Mouse (Mus musculus): ENCODE data around the gene Gdf15.

Gdf15 gene

DNA sequence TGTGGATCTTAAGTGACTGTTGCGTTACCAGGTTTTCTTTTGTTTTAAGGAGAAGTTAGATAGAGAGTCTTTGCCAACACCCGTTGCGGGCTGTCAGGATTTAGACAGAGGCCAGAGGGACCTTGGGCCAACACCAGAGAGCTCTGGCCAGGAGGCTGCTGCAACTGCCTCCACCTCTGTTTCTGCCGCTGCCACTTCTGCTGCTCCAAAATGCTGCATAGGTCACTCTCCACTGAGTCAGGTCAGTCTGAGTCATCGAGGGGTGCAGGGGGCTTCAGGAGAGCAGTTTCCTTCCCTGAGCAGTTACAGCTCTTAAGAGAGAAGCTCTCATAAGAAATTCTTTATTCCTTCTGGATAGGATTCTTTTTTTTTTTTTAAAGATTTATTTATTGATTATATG lies 5.2 kb downstream of the Gdf15 start:
- no peak for DNase-seq

DNA sequence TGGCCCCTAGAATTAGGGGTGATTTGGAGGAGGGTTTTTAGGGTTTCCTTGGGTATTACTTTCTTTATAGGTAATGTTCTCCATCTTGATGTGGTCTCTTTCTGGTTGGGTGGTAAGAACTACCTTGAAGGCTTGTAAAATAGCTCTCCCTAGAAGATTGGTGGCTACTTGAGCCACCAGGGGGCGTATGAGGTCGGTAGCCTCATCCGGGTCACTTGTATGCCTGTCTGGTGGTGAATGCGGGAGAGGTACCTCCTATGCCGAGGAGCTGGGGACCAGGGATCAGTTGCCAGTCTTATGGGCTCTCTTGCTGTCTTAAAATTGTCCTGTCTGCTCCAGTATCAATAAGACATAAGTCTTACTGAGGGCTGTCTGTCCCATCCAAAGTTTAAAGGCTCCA lies 7.2 kb downstream of the Gdf15 start:
- no peak for DNase-seq

DNA sequence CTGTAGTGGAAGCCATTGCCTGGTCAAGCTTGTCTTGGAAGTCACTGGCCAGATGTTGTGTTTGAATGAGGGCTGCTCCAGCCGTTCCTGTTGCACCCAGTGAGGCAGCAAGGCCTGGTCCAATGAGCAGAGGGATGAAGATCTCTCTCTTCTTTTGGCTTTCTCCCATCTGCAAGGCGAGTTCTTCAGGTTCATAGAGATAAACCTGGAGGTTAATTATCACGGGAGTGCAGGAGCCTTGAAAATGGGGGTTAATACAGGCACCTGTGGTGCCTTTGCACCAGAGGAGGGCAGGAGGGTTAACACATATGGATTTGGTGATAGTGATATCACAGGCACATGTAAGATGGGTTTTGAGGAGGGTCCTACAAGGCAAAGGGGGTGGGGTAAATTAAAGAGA lies 10.0 kb downstream of the Gdf15 start:
- no peak for DNase-seq

DNA sequence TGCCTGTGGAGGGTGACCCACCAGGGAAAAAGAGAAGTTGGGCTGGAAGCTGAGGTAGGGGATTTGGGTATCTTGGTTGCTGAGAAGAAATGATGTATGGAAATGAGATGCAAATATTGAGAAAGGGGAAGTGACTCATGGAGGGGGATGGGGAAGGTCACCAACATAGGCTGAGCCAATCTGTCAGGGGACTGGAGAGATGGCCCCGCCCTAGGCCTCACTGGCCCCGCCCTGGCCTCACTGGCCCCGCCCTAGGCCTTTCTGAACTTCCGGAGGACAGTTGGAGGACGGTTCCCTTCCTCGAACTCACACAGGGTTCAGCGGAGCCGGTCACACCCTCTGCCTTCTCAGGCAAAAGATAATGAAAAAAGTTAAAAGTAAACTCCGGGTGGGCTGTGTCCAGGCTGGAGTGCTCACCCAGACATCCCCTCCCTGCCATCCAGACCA lies 13.3 kb downstream of the Gdf15 start:
- DNase-seq = peak; percentile 98

DNA sequence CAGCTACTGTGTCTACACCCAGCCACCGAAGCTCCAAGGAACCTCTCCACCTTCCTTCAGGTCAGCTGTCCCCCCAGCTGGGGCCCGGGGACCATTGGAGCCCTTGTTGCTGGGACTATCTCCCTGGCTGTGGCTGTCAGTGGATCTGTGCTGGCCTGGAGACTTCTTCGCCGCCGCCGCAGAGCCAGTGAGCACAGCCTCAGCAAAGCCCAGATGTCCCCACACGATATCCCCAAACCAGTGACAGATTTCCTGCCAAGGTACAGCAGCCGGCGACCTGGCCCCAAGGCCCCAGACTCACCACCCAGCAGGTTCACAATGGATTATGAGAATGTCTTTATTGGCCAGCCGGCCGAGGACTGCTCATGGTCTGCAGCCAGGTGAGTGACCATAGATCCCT lies 14.3 kb downstream of the Gdf15 start:
- no peak for DNase-seq

DNA sequence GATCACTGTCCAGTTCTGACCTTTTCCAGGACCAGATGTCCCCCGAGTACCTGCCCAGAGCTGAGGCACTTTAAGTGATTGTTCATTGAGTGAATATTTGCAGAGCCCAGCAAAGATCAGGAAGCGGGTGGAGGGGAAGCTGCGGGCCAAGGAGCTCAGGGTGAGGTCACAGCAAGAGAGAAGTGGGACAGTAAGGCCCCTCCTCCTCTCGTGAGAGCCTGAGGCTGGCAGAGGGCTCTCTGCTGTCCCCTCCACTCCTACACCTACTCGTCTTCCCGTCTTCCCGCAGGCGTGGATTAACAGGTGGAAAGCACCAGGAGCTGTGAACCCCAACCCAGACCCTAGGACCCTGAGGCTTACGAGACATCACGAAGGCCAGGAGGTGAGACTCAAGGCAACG lies 15.6 kb downstream of the Gdf15 start:
- DNase-seq = peak; percentile 97

DNA sequence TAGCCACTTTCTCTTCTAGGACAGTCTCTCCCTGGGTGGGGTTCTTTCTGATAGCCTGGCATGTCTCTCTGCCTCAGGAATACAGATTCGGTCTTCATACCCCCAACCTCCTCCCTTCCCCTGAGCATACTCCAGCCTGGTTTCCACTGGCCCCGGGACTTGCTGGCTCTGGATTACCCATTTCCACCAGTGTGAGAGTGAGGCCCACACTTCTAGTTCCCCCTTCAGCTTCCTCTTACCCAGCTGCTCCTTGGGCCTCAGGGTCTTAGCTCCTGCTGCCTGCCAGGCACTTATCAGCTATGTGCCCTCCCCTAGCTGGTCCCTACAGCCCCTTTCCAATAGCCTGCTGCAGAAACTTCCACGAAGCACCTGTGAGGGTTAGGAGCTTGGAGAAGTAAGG lies 16.4 kb downstream of the Gdf15 start, which contains the start of gene Lrrc25:
Gene Lrrc25 (plus strand): TSS at position 262 of the 400 bp plus-strand sequence.
- DNase-seq = peak; percentile 97

DNA sequence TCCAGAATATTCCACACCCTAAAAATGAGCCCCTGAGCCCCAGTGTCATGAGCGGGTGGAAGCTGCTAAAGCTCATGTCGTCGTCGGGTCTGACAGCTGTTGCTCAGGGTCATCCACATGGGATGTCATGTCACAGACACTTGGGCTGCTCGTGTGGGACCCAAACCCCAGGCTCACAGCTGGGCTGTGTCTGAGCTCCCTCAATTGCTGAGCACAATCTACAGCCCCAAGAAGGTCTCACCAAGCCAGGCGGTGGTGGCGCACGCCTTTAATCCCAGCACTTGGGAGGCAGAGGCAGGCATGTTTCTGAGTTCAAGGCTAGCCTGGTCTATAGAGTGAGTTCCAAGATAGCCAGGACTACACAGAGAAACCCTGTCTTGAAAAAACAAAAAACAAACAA lies 17.0 kb downstream of the Gdf15 start:
- DNase-seq = peak; percentile 91

DNA sequence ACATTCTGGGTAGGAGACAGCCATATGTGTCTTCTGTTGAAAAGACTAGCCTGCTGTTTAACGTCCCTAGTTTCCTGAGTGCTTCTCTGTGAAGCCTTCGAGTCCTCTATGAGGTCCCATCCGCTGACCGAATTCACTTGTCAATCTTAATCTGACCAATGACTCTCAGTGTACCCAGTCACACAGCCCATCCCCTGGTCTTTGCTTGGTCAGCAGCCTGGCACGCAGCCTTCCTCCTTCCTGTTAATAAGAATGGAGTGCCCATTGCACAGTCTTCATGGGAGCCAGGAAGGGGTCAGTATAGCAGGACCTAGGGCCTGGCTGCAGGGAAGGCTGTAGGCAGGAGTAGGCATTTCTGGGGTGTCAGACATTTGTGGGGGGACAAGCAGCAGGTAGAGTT lies 17.8 kb downstream of the Gdf15 start:
- DNase-seq = peak; percentile 97

DNA sequence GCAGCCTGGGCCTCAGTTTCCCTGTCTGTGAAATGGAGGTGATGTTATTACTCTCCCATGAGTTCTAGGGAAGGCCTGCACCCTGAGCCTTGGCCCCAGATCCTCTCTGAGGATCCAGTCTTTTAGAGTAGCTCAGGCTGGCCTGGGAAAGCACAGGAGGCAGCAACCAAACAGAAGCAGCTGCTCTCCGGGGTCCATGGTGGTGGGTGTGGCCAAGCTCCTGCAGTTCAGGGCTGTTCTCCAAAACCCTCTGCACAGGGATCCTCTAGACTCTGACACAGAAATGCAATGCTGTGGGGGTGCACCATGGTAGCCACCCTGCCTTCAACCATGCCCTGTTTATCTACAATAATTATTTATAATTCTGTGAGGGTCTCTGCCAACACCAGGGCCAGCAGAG lies 18.5 kb downstream of the Gdf15 start:
- peak; percentile 92 for DNase-seq

DNA sequence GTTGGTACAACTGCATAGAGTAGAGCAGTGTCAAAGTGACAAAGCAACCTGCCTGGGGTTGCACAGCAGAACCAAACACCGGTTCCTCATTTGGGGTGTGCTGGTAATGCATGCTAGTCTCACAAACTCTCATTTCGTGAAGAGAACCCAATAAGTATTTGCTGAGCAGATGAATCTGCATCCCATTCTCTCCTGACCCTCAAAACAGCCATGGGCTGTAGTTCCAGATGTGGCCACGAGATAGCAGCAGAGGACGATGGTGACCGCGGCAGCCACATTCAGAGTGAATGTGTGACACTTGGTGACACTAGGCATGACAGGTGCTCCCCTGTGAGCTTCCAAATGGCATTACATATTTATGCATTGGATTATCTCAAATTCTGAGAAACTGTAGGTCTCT lies 20.4 kb downstream of the Gdf15 start:
- peak; percentile 99 for DNase-seq

DNA sequence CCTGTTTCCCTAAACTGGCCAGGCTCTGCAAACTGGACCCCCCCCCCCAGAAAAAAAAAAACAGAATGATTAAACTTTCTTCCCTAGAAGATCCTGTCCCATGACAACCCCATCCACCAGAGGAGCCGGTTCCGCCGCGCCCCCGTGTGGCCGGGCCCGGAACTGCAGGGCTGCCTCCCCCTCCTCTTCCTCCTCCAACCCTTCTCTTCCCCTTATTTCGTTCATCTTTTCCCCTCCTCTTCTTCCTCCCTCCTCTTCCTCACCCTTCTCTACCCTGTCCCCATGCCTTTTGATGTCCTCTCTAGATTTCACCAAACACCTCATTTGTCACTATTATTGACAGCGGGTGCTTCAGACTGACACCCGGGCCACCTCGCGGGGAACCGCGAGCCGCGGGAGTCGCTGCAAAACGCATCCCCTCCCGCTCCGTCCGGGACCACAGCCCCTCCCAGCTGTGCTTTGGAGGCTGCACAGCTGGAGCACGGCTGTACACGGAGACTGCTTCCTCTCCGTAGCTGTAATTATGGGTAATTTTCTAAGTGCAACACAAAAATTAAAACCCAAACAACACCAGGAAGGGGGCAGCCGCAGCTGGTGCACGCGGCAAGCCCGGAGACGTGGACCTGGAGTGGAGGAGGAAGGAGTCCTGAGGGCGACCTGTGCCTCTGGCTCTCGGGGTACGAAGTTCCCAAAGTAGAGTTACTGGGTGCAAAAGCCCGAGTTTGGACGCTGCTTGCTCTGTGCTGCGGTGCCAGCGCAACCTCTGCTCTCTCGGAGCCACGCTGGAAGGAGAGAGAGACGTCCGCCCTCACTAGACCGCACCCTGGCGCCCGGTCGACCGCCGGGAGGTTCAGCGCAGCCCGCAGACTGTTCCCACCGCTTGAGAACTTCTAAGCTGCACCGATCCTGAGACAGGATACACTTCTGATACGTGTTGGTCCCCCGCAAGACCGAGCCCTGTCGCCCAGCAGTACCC lies 21.2 kb downstream of the Gdf15 start:
- DNase-seq = peak; percentile 99

DNA sequence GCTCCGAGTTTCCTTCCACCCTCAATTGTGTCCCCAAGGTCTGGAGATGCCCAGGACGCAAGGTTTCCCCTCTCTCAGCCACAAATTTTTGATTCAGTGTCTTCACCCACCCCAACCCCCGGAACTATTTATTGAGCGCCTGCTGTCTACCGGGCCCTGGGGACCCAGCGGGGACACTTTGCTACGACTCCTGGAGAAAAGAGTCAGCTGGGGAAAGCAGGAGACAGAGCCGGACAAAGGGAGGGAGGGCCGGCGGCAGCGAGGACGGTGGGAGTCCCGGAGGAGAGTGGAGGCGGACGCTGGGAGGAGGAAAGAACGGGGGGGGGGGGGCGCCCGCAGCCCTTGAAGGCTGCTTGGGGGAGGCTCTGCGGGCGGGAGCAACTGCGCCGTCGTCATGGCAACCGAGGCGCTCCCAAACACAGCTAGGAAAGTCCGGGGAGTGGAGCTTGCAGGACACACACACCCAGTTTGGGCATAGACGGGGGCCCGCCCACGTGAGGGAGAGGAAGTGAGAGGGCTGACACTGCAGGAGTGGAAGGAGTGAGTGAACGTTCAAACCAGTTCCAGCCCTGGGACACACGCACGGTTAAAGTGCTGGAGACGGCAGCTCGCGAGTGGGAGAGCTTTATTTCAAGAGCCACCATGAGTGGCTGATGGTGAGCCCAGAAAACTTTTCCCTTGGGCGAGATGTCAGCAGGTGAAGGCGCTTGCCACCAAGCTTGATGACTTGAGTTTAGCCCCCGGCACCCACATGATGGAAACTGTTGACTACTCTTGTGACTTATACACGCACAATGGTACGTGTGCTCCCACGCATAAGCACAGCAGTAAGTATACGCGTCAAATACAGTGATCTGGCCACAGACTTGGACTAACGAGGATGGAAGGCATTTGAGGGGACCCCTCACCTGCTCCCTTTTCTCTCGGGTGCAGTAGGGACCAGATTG lies 22.1 kb downstream of the Gdf15 start:
- peak; percentile 100 for DNase-seq

DNA sequence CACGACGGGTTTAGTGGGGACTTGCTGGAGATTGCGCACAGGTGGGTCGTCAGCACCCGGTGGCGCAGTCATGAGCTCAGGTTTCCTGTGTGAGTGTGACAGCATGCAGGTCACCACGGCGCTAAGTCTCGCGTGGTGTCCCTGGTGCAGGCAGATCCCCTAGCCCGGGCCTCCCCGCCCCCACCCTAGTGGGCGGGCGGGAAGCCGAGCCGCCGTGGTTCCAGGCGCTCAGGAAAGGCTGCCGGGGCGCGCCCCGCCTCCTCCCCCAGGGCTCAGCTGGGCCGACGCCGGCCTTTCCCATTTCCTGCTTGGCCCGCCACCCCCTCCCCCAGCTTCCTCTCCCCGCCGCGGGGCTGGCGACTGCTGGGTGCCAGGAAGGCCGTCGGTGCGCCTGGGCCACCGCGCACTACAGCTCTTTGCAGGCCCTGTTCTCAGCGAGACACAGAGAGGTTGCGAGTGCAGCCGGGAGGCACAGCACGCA lies 22.8 kb downstream of the Gdf15 start:
- DNase-seq = peak; percentile 100

DNA sequence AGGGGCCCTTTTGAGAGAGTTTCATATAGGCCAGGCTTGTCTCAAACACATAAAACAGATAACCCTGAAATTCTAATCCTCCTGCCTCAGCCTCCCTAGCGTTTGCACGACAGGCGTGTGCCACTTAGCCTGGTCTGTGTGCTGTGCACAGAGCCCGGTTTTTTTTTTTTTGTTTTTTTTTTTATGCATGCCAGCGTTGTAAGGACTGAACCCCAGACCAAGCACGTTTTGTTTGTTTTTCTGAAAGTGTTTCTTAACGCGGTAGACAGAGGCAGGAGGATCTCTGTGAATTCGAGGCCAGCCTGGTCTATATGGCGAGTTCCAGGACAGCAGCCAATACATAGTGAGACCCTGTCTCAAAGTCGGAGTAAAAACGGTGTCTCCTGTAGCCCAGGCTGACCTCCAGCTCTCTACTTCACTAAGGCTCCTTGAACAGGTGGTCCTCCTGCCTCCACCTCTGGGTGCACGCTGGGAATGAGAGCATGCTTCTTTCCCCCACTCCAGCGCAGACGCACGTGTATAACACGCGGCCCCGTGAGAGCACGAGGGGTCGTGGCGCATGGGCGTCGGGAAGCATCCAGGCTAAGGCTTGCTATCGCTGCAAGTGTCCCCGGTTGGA lies 23.4 kb downstream of the Gdf15 start, which contains the start of gene Ssbp4:
Gene Ssbp4 (minus strand): TSS at position 124 of the 619 bp plus-strand sequence.
- no peak for DNase-seq

DNA sequence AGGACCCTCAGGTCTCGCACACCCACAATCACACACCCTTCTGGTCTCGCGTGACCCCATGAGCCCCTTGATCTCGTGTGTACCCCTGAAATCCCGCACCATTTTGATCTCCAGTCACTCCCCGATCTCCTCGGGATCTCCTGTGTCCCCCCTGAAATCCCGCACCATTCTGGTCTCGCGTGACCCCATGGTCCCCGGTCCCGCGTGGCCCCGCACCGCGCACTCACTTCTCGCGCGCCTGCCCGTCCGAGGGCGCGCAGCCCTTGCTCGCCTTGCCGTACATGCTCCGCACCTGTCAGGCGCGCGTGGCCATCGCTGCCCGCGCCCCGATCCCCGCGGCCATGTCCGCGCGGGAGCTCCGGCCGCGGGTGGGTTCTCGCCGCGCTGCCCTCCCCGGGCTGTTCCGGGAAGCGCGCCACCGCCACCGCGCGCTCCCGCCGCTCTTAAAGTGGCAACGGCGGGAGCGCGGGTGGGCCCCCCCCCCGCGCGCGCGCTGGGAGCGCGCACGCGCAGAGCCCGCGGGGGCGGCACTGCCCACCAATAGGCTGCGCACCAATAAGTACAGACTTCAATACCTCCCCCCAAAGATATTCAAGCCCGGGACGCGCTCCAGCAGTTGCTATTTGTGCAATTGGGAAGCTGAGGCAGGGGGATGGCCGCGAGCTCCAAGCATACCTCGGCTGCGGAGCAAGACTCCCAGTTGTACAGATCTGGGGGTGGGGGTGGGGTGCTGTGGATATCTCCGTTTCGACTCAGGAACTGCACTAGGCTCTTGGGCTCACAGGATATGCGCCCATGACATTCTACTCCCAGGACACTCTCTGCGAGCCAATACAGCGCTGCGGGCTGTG lies 24.1 kb downstream of the Gdf15 start:
- peak; percentile 99 for DNase-seq

DNA sequence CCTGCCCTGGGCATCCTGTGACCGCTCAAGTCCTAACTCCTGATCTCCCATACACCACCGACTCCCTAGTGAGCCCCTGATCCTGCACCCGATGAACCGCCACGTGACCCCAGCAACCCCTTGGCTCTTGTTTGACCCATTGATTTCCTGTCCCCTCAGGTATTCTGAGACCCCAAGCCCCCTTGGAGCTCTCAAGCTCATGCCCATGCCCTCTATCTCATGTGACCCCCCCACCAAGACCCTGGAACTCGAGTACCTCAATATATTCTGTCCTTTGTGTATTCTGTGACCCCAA lies 24.7 kb downstream of the Gdf15 start:
- DNase-seq = no peak

DNA sequence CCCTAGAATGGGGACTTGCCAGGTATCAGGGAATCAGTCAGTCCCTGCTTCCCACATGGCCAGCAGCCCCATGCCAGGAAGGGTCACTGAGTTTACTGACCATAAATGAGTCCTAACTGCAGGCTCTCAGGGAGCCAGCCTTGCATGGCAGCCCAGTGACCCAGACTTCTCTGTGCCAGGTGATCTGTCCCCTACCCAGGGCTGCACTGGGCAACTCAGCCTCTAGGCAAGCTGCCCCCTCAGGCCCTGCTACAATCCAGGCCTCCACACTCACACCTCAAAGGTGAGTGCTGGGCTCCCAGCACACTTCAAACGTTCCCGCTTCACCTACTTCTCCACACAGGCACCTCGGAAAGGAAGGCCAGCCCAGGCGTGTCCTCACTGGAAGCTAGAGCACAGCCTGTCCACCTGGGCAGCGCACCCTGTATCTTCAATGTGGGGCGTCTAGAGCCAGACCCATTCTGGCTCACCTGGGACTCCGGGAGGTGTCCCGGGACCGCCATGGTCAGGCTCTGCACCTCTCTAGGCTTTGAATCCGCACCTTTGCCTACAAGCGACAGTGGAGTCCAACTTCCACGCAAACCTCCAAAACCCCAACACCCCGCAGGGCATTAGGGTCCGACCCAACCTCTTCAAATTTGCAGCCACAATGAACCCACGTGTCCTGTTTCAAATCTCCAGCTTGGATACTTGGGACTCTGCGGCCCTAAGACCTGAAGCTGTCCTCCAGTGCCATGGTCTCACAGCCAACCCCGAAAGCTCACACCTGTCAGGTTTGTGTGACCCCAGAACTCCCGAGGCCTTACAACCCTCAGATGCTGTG lies 25.3 kb downstream of the Gdf15 start:
- DNase-seq = peak; percentile 96

DNA sequence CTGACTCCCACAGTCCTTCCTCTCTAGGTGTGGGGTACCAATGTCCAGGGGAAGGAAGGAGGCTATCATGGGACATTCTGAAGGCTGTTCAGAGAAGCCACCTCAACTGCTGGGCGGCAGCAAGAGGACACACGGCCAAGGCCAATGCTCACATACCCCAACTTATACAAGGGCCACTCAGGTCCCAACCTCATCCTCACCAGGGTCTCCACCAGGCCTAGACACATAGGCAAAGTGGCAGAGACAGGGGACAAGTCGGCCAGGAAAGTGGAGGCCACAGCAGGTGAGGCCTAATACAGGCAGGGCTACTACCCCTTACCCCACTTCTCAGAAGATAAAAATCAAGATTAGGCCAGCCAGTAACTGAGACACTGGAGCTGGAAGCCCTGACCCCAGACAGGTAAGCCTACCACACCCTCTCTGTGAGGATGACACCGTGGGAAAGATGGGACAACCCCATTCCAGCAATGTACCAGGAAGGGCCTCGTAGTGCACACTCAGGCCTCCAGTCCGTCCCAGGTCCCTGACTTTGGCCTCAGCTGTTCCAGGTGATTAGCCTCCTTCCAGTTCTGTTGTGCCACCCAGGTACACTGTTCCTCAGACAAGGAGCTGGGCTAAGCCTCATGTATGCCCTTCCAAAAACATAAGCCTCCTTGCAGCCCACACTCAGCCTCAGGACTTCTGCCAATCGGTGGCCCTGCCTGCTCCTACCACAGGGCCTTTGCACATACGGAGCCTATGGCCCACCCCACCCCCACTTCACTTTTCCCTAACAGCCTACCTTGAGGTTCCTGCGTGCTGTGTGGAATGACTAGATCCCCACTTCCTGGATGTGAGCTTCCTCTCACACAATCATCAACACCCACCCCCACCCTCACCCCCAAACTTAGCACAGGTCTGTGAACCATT lies 26.1 kb downstream of the Gdf15 start:
- DNase-seq = peak; percentile 94

DNA sequence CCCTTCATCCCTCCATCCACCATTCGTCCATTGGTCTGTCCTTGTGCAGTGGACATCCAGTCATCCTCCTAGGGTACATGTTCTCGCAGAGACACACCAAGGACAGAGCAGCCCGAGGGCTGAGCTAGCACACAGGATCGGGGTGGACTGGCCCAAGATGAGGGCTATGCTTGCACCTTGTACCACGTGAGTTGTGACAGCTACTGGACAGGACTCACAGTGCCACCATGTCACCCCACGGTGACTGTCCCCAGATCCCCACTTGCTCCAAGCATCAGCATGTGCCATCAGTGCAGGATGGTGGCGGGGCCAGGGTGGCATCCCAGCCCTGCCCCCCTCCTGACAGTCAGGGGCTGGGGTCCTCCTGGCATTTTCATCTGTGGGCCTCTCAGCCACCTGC lies 27.7 kb downstream of the Gdf15 start:
- peak; percentile 92 for DNase-seq
